Mouse (Mus musculus) heart, embryonic 11.5 days (tissue): ENCODE measurements around the gene Acot13. TPM values are rescaled to one million over a fixed set of nuclear protein-coding genes. Genes with fewer than 3 reads are reported as not detected.
A peak's percentile ranks its signal among the peaks of the same experiment; 100 is the strongest.

Experiments used
- ATAC-seq: fragments of 200-750 bp; cut with Nextera tagmentation; replicated peaks from 2 replicates; pipeline ENCODE4 v1.8.0; 2017; ENCODE audit warnings: moderate library complexity; ENCODE audit not compliant: insufficient number of reproducible peaks, low FRiP score, low TSS enrichment
- H3K27ac ChIP-seq: fragments of 300-500 bp; sonication (generic); 2 replicates; pipeline ENCODE4 v1.5.1; 2014; ENCODE audit warnings: mild to moderate bottlenecking, low read depth, low read length
- H3K27me3 ChIP-seq: fragments of 300-500 bp; sonication (generic); 2 replicates; pipeline ENCODE4 v1.6.1; 2014; ENCODE audit warnings: mild to moderate bottlenecking, low read length, mixed read lengths; ENCODE audit not compliant: control insufficient read depth, insufficient read depth
- H3K36me3 ChIP-seq: fragments of 300-500 bp; sonication (generic); 2 replicates; pipeline ENCODE4 v1.6.1; 2014; ENCODE audit warnings: mild to moderate bottlenecking, low read length, moderate library complexity, mixed read lengths; ENCODE audit not compliant: control insufficient read depth, insufficient read depth
- H3K4me1 ChIP-seq: fragments of 300-500 bp; sonication (generic); 2 replicates; pipeline ENCODE4 v1.6.1; 2014; ENCODE audit warnings: low read length; ENCODE audit not compliant: control insufficient read depth, insufficient read depth
- H3K4me2 ChIP-seq: fragments of 300-500 bp; sonication (generic); 2 replicates; pipeline ENCODE4 v1.6.1; 2014; ENCODE audit warnings: mild to moderate bottlenecking, moderate library complexity
- H3K4me3 ChIP-seq: fragments of 300-500 bp; sonication (generic); 2 replicates; pipeline ENCODE4 v1.5.1; 2014; ENCODE audit warnings: low read depth, low read length
- H3K9ac ChIP-seq: fragments of 300-500 bp; sonication (generic); 2 replicates; pipeline ENCODE4 v1.6.1; 2014; ENCODE audit warnings: mild to moderate bottlenecking, low read depth, low read length, moderate library complexity
- H3K9me3 ChIP-seq: fragments of 300-500 bp; sonication (generic); replicated peaks from 2 replicates; pipeline ENCODE4 v1.6.1; 2016; ENCODE audit warnings: low read length; ENCODE audit not compliant: control insufficient read depth
- WGBS: fragments of 180-500 bp; shearing (Covaris S2); extraction: QIAGEN DNeasy Blood & Tissue Kit; methylation state at CpG from one replicate; pipeline ENCODE4 v1.1.7; 2014; ENCODE audit not compliant: insufficient replicate concordance; 5-methylcytosine and 5-hydroxymethylcytosine counted together
- polyA plus RNA-seq: library from polyadenylated mRNA; unstranded; fragments of >200 nt; fragmentation: Nextera tagmentation; extraction: Ambion mirVana; gene quantifications from 2 replicates; pipeline ENCODE4 v1.2.1, GENCODE M21; 2014

Acot13 gene
- polyA plus RNA-seq, result 196 and 201 TPM in 2 replicates

DNA sequence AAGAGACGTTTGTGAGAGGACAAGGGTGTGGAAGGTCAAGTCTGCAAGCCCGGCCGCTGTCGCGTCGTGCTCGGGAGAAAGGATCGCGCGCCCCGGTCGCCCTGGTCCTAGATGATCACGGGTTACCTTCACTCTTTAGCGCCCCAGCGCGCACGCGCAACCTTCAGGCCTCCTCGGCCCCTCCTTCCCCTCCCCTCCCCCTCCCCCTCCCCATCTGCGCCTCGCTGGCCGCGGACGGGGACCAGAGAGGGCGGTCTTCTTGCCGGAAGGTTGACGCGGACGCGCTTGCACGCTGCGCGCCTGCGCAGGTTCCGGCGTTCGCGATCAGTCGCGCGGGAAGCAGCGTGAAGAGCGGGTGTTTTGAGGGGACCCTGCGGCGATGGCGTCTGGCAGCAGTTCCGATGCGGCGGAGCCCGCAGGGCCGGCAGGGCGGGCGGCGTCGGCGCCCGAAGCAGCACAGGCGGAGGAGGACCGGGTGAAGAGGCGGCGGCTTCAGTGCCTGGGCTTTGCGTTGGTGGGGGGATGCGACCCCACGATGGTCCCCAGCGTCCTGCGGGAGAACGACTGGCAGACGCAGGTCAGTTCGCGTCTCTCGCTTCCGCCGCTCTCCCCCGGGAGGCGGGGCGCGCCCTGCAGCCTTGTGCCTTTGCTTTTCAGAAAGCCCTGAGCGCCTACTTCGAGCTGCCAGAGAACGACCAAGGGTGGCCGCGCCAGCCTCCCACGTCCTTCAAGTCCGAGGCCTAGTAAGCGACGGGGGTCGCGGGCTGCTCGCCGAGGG, at the start of gene Acot13, which contains the start of gene Tdp2:
Gene Acot13, minus strand, starts transcription at position 188 of the 778 bp plus-strand sequence.
Gene Tdp2, plus strand, starts transcription at position 327 of the 778 bp plus-strand sequence.
- no peaks in the 10 kb centered on the region for H3K27me3 ChIP-seq
- ATAC-seq, result peak; percentile 96
- H3K4me2 ChIP-seq, result peak within 1 kb of the TSS; percentile 89
- peak within 1 kb of the TSS; percentile 91 for H3K4me3 ChIP-seq
- H3K9me3 ChIP-seq, result no peaks in the 10 kb centered on the region
- H3K4me1 ChIP-seq, result peaks cover 14% of the 10 kb centered on the region
- peaks cover 3% of the 10 kb centered on the region; the same call in 1 of the 2 replicates for H3K36me3 ChIP-seq
- peak within 1 kb of the TSS; percentile 89 for H3K9ac ChIP-seq
- under 1% methylated on average over 87 of the region's 90 CpGs for WGBS
- peak within 1 kb of the TSS; percentile 89 for H3K27ac ChIP-seq

- Histone ChIP-seq H3K9ac (no peak overlapping the region), H3K9me3 (no peaks in the 10 kb centered on the region), H3K27me3 (no peaks in the 10 kb centered on the region), H3K27ac (no peak overlapping the region), H3K4me1 (no peaks in the 10 kb centered on the region), H3K4me3 (no peak overlapping the region), H3K4me2 (no peak overlapping the region), H3K36me3 (no peaks in the 10 kb centered on the region)
- no peak for ATAC-seq
- 78% methylated on average over 5 of the region's 5 CpGs for WGBS
These were observed 49.4 kb upstream of the Acot13 start for GRCm38 (mm10) chr13:24880704-24881103.

DNA sequence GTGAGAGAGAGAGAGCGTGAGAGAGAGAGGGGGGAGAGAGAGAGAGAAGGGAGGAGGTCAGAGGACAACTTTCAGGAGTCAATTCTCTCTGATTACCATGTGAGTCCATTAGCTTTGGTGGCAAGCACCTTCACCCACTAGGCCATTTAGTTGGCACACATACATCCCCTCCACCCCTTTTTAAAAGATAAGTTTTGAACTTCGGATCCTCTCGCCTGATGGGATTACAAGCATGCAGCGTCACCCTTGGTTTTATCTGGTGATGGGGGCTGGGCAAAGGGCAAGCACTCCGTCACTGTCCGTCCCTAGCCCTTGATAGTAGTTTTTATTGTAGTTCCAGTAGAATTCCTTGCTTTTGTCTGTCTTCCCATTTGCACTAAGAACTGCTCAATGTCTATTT, 48.9 kb upstream of the Acot13 start:
- WGBS, result 56% methylated on average over 6 of the region's 6 CpGs
- ATAC-seq, result no peak

GRCm38 (mm10) chr13:24879359-24880040, 48.2 kb upstream of the Acot13 start:
- WGBS, result 83% methylated on average over 15 of the region's 15 CpGs
- Histone ChIP-seq H3K9me3 (no peaks in the 10 kb centered on the region), H3K9ac (no peak overlapping the region), H3K27ac (no peak overlapping the region), H3K4me2 (no peak overlapping the region), H3K36me3 (no peaks in the 10 kb centered on the region), H3K4me1 (no peaks in the 10 kb centered on the region), H3K27me3 (no peaks in the 10 kb centered on the region), H3K4me3 (no peak overlapping the region)
- no peak for ATAC-seq

More for the DNA sequence above, 48.9 kb upstream of the Acot13 start:
- no peaks in the 10 kb centered on the region for H3K4me1 ChIP-seq
- H3K9ac ChIP-seq, result no peak overlapping the region
- no peak overlapping the region for H3K27ac ChIP-seq
- H3K4me2 ChIP-seq, result no peak overlapping the region
- H3K4me3 ChIP-seq, result no peak overlapping the region
- no peaks in the 10 kb centered on the region for H3K36me3 ChIP-seq
- no peaks in the 10 kb centered on the region for H3K9me3 ChIP-seq
- no peaks in the 10 kb centered on the region for H3K27me3 ChIP-seq

GRCm38 (mm10) chr13:24868233-24868632, 36.9 kb upstream of the Acot13 start:
- no peak overlapping the region for H3K27ac ChIP-seq
- no peaks in the 10 kb centered on the region for H3K9me3 ChIP-seq
- H3K27me3 ChIP-seq, result no peaks in the 10 kb centered on the region
- no peaks in the 10 kb centered on the region for H3K4me1 ChIP-seq
- WGBS, result 78% methylated on average over 7 of the region's 7 CpGs
- ATAC-seq, result no peak
- no peak overlapping the region for H3K4me2 ChIP-seq
- no peaks in the 10 kb centered on the region for H3K36me3 ChIP-seq
- no peak overlapping the region for H3K4me3 ChIP-seq
- no peak overlapping the region for H3K9ac ChIP-seq

DNA sequence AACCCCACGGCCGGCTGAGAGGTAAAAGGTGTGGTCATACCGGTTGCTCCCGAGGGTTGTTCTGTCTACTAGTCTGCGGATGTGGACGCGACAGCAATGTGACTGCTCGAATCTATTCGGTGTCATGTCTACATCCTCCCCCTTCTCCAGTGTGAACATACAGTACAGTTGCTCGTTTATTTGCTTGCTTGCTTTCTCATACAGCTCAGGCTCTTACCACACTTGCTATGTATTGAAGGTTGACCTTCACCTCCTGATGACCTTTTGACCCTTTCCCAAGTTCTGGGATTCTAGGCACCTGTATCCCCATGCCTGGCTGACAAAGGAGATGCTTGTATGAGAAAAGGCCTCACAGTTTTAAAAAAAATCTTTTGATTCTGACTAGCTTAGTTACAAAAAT, 36.4 kb upstream of the Acot13 start:
- Histone ChIP-seq H3K9ac (no peak overlapping the region), H3K4me2 (no peak overlapping the region), H3K4me3 (no peak overlapping the region), H3K9me3 (no peaks in the 10 kb centered on the region), H3K4me1 (no peaks in the 10 kb centered on the region), H3K27me3 (no peaks in the 10 kb centered on the region), H3K36me3 (no peaks in the 10 kb centered on the region), H3K27ac (no peak overlapping the region)
- ATAC-seq, result no peak
- WGBS, result 88% methylated on average over 10 of the region's 10 CpGs

DNA sequence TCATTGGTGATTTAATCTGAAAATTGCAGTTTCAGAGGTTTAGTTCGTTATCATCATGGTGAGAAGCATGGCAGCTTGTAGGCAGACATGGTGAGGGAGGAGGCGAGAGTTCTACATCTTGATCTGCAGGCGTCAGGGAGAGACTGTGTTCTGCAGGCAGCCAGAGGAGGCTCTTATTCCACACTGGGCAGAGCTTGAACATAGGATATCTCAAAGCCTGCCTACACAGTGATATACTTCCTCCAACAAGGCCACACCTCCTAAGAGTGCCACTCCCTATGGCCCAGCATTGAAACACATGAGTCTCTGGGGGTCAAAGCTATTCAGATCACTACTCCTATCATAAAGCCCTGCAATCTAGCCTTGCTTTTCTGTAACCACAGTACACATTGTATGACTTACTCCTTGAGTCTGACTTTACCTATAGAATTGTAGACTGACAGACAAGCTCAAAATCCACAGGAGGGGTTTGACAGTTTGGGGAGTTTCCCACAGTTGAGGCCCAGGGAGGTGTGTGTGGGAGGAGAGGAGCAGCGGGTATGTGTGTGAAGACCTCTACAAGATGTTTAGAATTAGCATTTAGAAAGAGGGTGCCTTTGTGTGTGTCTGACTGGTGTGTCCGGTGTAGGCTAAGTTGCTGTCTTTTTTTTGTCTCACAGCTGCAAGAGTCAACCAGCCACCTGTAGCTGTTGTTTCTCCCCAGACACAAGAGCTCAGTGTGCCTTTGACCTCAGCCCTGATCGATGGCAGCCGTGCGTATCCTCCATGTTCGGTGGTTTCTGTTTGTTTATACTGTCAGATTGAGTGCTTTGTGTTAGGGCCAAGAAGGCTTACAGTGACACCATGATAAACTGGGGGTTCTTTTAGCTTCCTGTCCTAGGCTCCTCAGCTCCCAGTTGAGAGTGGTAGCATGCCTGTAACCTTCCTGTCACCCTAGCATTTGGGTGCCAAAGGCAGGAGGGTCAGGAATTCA, 35.4 kb upstream of the Acot13 start:
- Histone ChIP-seq H3K4me3 (no peak overlapping the region), H3K4me1 (no peaks in the 10 kb centered on the region), H3K27ac (no peak overlapping the region), H3K27me3 (no peaks in the 10 kb centered on the region), H3K4me2 (no peak overlapping the region), H3K9ac (no peak overlapping the region), H3K9me3 (no peaks in the 10 kb centered on the region), H3K36me3 (no peaks in the 10 kb centered on the region)
- 57% methylated on average over 9 of the region's 9 CpGs for WGBS
- ATAC-seq, result no peak

GRCm38 (mm10) chr13:24862520-24862919, 31.2 kb upstream of the Acot13 start:
- H3K4me3 ChIP-seq, result no peak overlapping the region
- no peak overlapping the region for H3K27ac ChIP-seq
- no peak overlapping the region for H3K9ac ChIP-seq
- H3K9me3 ChIP-seq, result no peaks in the 10 kb centered on the region
- H3K4me1 ChIP-seq, result no peaks in the 10 kb centered on the region
- WGBS, result 56% methylated on average over 7 of the region's 7 CpGs
- H3K36me3 ChIP-seq, result no peaks in the 10 kb centered on the region
- H3K27me3 ChIP-seq, result no peaks in the 10 kb centered on the region
- no peak overlapping the region for H3K4me2 ChIP-seq
- no peak for ATAC-seq
